Mouse (Mus musculus) neural tube, embryonic 10.5 days (tissue): ENCODE results near the gene Ifnar2.

Experiments
- DNase-seq: peaks from one replicate; pipeline ENCODE4 v3.0.0-alpha.2; 2017; ENCODE audit warnings: low spot score; ENCODE audit errors: extremely low spot score

Gene Ifnar2

GRCm38 (mm10) chr16:91372577-91373472 lies at the start of gene Ifnar2:
Gene Ifnar2, plus strand, starts transcription at chr16:91372783.
- DNase-seq, result peak; percentile 80

GRCm38 (mm10) chr16:91327605-91328004 lies 45.0 kb upstream of the Ifnar2 start:
- DNase-seq, result no peak

- DNase-seq, result no peak
Observed at GRCm38 (mm10) chr16:91328922-91329321, 43.7 kb upstream of the Ifnar2 start.

- no peak for DNase-seq
Observed at GRCm38 (mm10) chr16:91330496-91330895, 42.1 kb upstream of the Ifnar2 start.

GRCm38 (mm10) chr16:91331153-91331552 lies 41.4 kb upstream of the Ifnar2 start:
- DNase-seq, result no peak

- DNase-seq, result no peak
Observed at GRCm38 (mm10) chr16:91332880-91333279, 39.7 kb upstream of the Ifnar2 start.

GRCm38 (mm10) chr16:91334190-91334893 lies 38.2 kb upstream of the Ifnar2 start:
- DNase-seq, result peak; percentile 69

- no peak for DNase-seq
Observed at GRCm38 (mm10) chr16:91336753-91337152, 35.8 kb upstream of the Ifnar2 start.

- no peak for DNase-seq
Observed at GRCm38 (mm10) chr16:91337480-91337879, 35.1 kb upstream of the Ifnar2 start.

- no peak for DNase-seq
Observed at GRCm38 (mm10) chr16:91346491-91346890, 26.1 kb upstream of the Ifnar2 start.

- DNase-seq, result no peak
Observed at GRCm38 (mm10) chr16:91347491-91348263, 24.9 kb upstream of the Ifnar2 start.

- DNase-seq, result no peak
Observed at GRCm38 (mm10) chr16:91348264-91348565, 24.4 kb upstream of the Ifnar2 start.

GRCm38 (mm10) chr16:91348588-91349330 lies 23.8 kb upstream of the Ifnar2 start:
- no peak for DNase-seq

GRCm38 (mm10) chr16:91352084-91352562 lies 20.5 kb upstream of the Ifnar2 start:
- peak; percentile 85 for DNase-seq

- no peak for DNase-seq
Observed at GRCm38 (mm10) chr16:91352749-91353148, 19.8 kb upstream of the Ifnar2 start.

- no peak for DNase-seq
Observed at GRCm38 (mm10) chr16:91353177-91353576, 19.4 kb upstream of the Ifnar2 start.

GRCm38 (mm10) chr16:91353638-91354037 lies 18.9 kb upstream of the Ifnar2 start:
- no peak for DNase-seq

GRCm38 (mm10) chr16:91354599-91354998 lies 18.0 kb upstream of the Ifnar2 start:
- DNase-seq, result no peak

GRCm38 (mm10) chr16:91355160-91355559 lies 17.4 kb upstream of the Ifnar2 start:
- DNase-seq, result no peak

- no peak for DNase-seq
Observed at GRCm38 (mm10) chr16:91356760-91357525, 15.6 kb upstream of the Ifnar2 start.
